Mouse (Mus musculus) liver, adult 2 months (tissue): ENCODE measurements at regions not wholly inside any gene's neighbourhood (a gene's known extent, or its start where the extent isn't known, plus 50 kb on each side); places are given as distances from the start of the nearest gene placed in this dataset.
A peak's percentile ranks its signal among the peaks of the same experiment; 100 is the strongest.
"Not testable (repeated sequence)": the region's sequence is repeated elsewhere in the genome, so short reads cannot be mapped to it uniquely, and the experiment has no call there.

Source experiments
- DNase-seq: peaks from one replicate; pipeline ENCODE4 v3.0.0-alpha.2; 2011; ENCODE audit warnings: low read depth, low spot score; ENCODE audit errors: extremely low read depth
- H3K27ac ChIP-seq: fragments of 200-500 bp; replicated peaks from 2 replicates; pipeline ENCODE4 v1.5.1; 2012; ENCODE audit warnings: low read depth, mild to moderate bottlenecking, control low read depth, inconsistent platforms, low read length; ENCODE audit not compliant: insufficient read depth
- H3K27me3 ChIP-seq: fragments of 200-500 bp; 2 replicates; pipeline ENCODE4 v1.6.1; 2012; ENCODE audit warnings: mild to moderate bottlenecking, moderate library complexity, low read length, inconsistent platforms; ENCODE audit not compliant: control insufficient read depth, insufficient read depth
- H3K36me3 ChIP-seq: fragments of 200-500 bp; 2 replicates; pipeline ENCODE4 v1.6.1; 2012; ENCODE audit warnings: low read length, inconsistent platforms; ENCODE audit not compliant: control insufficient read depth, insufficient read depth
- H3K4me1 ChIP-seq: fragments of 200-500 bp; 2 replicates; pipeline ENCODE4 v1.6.1; 2011; ENCODE audit warnings: low read length; ENCODE audit not compliant: control insufficient read depth, insufficient read depth
- H3K4me3 ChIP-seq: fragments of 200-500 bp; 2 replicates; pipeline ENCODE4 v1.5.1; 2011; ENCODE audit warnings: low read depth, mild to moderate bottlenecking, control low read depth, low read length, moderate library complexity; ENCODE audit not compliant: insufficient read depth
- H3K79me2 ChIP-seq: fragments of 200-500 bp; 2 replicates; pipeline ENCODE4 v1.6.1; 2012; ENCODE audit warnings: inconsistent platforms, mild to moderate bottlenecking, low read length, moderate library complexity; ENCODE audit not compliant: control insufficient read depth, insufficient read depth
- H3K9ac ChIP-seq: fragments of 200-500 bp; 2 replicates; pipeline ENCODE4 v1.6.1; 2012; ENCODE audit warnings: low read depth, mild to moderate bottlenecking, control low read depth, inconsistent platforms, low read length
- CTCF ChIP-seq: fragments of 200-500 bp; IDR thresholded peaks from 2 replicates; pipeline ENCODE4 v1.5.1; 2011; ENCODE audit warnings: low read depth, low read length, control low read depth
- POLR2A ChIP-seq: fragments of 200-500 bp; IDR thresholded peaks from 2 replicates; pipeline ENCODE4 v1.6.1; 2011; ENCODE audit warnings: low read length, control low read depth; ENCODE audit not compliant: insufficient read depth; ENCODE audit errors: extremely low read depth
- WGBS: fragments of 180-500 bp; shearing (Covaris S2); methylation state at CpG from one replicate; pipeline ENCODE4 v1.1.7; 2018; 5-methylcytosine and 5-hydroxymethylcytosine counted together

DNA sequence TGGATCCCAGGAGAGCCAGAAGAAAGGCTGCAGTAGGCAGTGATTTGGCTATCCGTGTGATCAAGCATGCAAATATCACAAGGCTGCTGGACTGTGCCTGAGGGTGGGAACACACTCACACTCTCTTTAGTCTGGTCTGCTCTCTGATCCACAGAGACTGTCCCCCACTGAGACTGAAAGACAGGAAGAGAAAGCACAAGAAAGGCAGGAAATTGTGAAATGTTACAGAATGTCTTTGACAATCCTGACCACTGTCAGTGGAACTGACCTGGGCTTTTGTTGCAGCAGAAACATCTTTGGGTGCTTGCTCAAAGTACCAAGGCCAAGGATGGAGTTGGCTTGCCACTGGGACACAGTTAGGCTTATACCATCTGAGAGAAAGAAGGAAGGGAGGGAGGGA lies 52.3 kb upstream of the Gpd2 start:
- H3K4me3 ChIP-seq: no peak overlapping the region

DNA sequence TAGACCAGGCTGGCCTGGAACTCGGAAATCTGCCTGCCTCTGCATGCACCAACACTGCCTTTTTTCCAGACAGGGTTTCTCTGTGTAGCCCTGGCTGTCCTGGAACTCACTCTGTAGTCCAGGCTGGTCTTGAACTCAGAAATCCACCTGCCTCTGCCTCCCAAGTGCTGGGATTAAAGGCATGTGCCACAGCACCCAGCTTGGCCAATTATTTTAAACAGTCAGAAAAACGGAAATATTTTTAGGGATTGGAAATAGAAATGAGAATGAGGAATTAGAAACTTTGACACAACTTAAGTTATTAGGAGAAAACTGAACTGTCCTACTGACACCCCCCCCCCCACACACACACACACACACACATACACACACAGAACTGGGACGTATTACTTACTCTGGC lies 54.3 kb upstream of the Gpd2 start:
- H3K4me3 ChIP-seq, DNase-seq, H3K4me1 ChIP-seq, H3K9ac ChIP-seq, H3K27ac ChIP-seq, H3K36me3 ChIP-seq, H3K79me2 ChIP-seq, H3K27me3 ChIP-seq: not testable (repeated sequence)
- 78% methylated on average over 3 of the region's 3 CpGs for WGBS

More for the DNA sequence above, 52.3 kb upstream of the Gpd2 start:
- H3K4me1 ChIP-seq: no peaks in the 10 kb centered on the region
- 47% methylated on average over 1 of the region's 1 CpGs for WGBS
- no peak overlapping the region for H3K9ac ChIP-seq
- H3K36me3 ChIP-seq: no peaks in the 10 kb centered on the region
- TF ChIP-seq CTCF (no peak), POLR2A (no peak)
- no peak overlapping the region for H3K27ac ChIP-seq
- no peaks in the 10 kb centered on the region for H3K79me2 ChIP-seq
- H3K27me3 ChIP-seq: no peaks in the 10 kb centered on the region
- no peak for DNase-seq

DNA sequence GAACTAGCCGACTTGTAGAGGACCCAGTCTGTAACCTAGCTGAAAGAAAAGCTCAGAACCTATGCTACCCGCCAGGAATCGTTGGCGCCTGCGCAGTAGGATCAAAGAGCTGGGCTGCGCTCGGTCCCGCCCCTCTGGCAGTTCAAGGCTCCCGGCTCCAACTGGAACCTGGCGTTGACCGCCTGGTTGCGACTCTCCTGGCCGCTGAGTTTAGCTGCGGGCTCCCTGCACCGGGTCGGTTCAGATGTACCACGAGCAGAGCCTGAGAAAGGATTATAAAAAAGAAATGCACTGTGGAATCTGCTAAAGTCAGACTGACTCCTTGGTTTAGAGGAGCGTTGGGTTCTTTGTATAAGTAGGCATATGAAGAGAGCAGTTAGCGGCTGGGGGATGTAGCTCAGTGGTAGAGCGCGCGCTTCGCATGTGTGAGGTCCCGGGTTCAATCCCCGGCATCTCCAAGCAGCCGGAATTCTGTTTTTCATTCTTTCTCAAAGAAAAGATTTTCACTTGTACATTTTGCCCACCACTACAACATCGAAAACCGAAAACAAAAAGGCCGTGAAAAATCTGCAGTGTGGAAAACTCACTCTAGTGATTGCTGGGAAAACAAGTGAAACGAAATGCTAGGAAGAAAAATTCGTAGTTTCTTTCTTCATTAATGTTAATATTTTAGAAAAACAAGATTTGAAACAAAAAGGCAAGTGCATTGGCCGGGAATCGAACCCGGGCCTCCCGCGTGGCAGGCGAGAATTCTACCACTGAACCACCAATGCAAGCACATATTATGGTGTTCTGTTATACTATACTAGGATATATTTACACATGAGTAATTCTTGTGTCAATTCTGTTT lies 55.5 kb upstream of the Gpd2 start:
- no peaks in the 10 kb centered on the region for H3K27me3 ChIP-seq
- under 1% methylated on average over 37 of the region's 37 CpGs for WGBS
- peak overlapping the region; percentile 66 for H3K4me3 ChIP-seq
- H3K36me3 ChIP-seq: no peaks in the 10 kb centered on the region
- peak; percentile 82 for DNase-seq
- peak overlapping the region; percentile 66 for H3K9ac ChIP-seq
- no peak for TF ChIP-seq POLR2A
- no peak for TF ChIP-seq CTCF
- H3K4me1 ChIP-seq: no peaks in the 10 kb centered on the region
- peak overlapping the region; percentile 33 for H3K27ac ChIP-seq
- no peaks in the 10 kb centered on the region for H3K79me2 ChIP-seq

DNA sequence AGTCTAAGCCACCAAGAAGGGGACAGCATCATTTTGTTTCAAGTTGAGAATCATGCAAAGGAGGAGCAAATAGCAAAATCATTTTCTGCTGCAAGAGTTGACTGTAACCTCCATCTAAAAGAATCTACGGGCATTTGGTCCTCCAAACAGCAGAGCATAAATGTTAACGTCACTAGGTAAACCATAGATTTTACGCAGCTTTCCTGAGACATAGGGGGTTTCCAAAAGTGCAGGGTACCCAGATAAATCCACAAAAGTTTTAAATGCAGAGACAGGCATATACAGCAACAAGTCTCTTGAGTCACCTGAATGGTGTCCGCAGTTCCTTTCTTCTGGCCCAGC lies 56.1 kb upstream of the Gpd2 start:
- Histone ChIP-seq H3K4me1 (no peaks in the 10 kb centered on the region), H3K79me2 (no peaks in the 10 kb centered on the region), H3K27me3 (no peaks in the 10 kb centered on the region), H3K9ac (no peak overlapping the region; the same call in 1 of the 2 replicates), H3K27ac (no peak overlapping the region), H3K36me3 (no peaks in the 10 kb centered on the region), H3K4me3 (peak overlapping the region; percentile 66)
- WGBS: 15% methylated on average over 4 of the region's 4 CpGs
- no peak for DNase-seq
- TF ChIP-seq POLR2A: no peak
- no peak for TF ChIP-seq CTCF

DNA sequence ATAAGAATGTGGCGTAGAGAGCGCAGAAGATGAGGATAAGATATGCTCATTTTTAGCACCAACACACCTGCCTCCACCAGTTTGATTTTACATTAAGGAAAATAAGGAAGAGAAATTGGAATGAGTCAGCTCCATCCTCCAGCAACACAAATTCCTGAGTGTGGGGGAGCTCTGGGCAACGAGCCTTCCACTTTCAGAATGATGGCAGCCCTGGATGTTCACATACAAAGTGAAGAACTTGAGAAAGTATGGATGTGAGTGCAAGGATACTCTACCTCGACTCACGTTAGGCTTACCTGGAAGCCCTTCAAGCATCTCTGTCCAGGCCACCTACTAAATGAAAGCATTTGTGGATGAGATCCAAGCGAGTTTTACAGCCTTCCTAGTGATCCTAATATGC lies 54.3 kb upstream of the Nr4a2 start:
- Histone ChIP-seq H3K9ac (no peak overlapping the region), H3K36me3 (no peaks in the 10 kb centered on the region), H3K4me1 (no peaks in the 10 kb centered on the region), H3K27me3 (no peaks in the 10 kb centered on the region), H3K4me3 (no peak overlapping the region), H3K79me2 (no peaks in the 10 kb centered on the region), H3K27ac (no peak overlapping the region)
- no peak for TF ChIP-seq CTCF
- 88% methylated on average over 6 of the region's 6 CpGs for WGBS
- no peak for DNase-seq

DNA sequence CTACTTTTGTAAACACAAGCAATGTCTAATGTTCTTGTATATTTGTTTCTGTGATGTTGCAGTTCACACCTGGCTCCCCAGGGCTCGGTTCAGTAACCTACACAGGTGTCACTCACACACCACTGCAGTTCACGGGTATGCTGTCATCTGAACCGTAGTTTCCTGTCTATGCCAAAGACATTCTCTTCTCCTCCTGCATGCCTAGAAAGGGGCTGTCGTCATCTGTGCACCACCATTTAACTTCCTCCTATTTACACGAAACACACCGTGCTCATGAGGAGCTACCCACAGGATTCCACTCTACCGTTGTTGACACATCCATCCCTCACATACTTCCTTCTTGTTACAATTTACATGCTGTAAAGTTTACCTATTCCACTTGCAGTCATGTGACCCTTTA lies 52.7 kb upstream of the Nr4a2 start:
- TF ChIP-seq CTCF (no peak), POLR2A (no peak)
- no peak overlapping the region for H3K4me3 ChIP-seq
- H3K9ac ChIP-seq: no peak overlapping the region
- no peaks in the 10 kb centered on the region for H3K79me2 ChIP-seq
- H3K4me1 ChIP-seq: no peaks in the 10 kb centered on the region
- no peak for DNase-seq
- no peaks in the 10 kb centered on the region for H3K27me3 ChIP-seq
- WGBS: 82% methylated on average over 7 of the region's 7 CpGs
- no peaks in the 10 kb centered on the region for H3K36me3 ChIP-seq
- no peak overlapping the region for H3K27ac ChIP-seq
